Mouse (Mus musculus): ENCODE results near the gene Ly6g6f. TPM values are rescaled to one million over a fixed set of nuclear protein-coding genes. Genes with fewer than 3 reads are reported as not detected.

Ly6g6f gene
- not detected in 2 replicates for polyA plus RNA-seq (2015; fragmentation: Nextera tagmentation; extraction: Ambion mirVana)

DNA sequence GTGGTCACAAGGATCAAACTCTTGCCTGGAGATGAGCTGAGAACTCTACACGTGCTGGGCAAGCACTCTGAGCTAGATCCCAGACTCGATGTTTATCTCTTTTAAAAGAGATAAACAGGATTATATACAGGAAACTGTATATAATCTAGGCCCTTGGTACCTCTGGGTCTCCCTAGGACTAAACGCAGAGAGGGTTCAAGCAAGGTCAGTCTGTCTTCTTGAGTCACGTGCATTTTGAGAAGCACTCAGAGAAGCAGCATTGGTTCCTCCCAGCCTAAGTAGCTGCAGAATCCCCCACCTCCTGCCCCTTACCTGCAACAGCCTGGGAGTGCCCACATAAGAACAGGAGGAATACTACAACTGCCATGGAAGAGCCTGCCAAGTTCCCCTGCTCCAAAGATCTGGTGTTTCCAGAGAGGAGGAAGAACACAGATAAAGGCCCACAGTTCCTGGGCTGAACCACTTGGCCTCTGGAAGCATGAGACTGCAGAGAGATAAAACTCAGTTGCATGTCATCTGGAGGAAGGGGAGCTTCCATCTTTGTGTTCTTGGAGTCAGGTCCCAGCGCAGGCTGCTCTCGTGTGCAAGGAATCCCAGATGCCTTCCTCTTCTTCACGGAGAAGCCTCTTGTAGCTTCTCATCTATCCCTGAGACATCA is at the start of gene Ly6g6f:
Ly6g6f (minus strand) TSS at position 403 of the 658 bp plus-strand sequence.
- Histone ChIP-seq H3K4me2 (ENCODE audit: low read length) (no peak within 1 kb of the TSS), H3K4me1 (ENCODE audit: control insufficient read depth, insufficient read depth, low read length) (peaks cover 6% of the 10 kb centered on the region), H3K9me3 (replicated peaks; ENCODE audit: control insufficient read depth, low read length, poor library complexity, severe bottlenecking) (no peaks in the 10 kb centered on the region), H3K36me3 (ENCODE audit: control insufficient read depth, insufficient read depth, low read length) (no peaks in the 10 kb centered on the region), H3K27ac (ENCODE audit: low read length) (no peak within 1 kb of the TSS), H3K4me3 (ENCODE audit: low read depth, low read length) (no peak within 1 kb of the TSS), H3K27me3 (ENCODE audit: control insufficient read depth, insufficient read depth, low read depth, low read length) (no peaks in the 10 kb centered on the region), H3K9ac (ENCODE audit: low read depth, low read length) (no peak within 1 kb of the TSS)
- WGBS: 84% methylated on average over 7 of the region's 7 CpGs
- ATAC-seq: no peak

- Histone ChIP-seq H3K27ac (ENCODE audit: low read length) (peak within 1 kb of the TSS; percentile 95), H3K27me3 (ENCODE audit: control insufficient read depth, insufficient read depth, low read depth, low read length) (no peaks in the 10 kb centered on the region), H3K9me3 (replicated peaks; ENCODE audit: control insufficient read depth, low read length, poor library complexity, severe bottlenecking) (no peaks in the 10 kb centered on the region), H3K4me2 (ENCODE audit: low read length) (peak within 1 kb of the TSS; percentile 96), H3K9ac (ENCODE audit: low read depth, low read length) (peak within 1 kb of the TSS; percentile 84), H3K36me3 (ENCODE audit: control insufficient read depth, insufficient read depth, low read length) (peaks cover 6% of the 10 kb centered on the region), H3K4me1 (ENCODE audit: control insufficient read depth, insufficient read depth, low read length) (peaks cover 26% of the 10 kb centered on the region), H3K4me3 (ENCODE audit: low read depth, low read length) (peak within 1 kb of the TSS; percentile 79)
- under 1% methylated on average over 66 of the region's 66 CpGs for WGBS
- ATAC-seq: peak; percentile 96
Observed at GRCm38 (mm10) chr17:35134801-35135590, 49.6 kb upstream of the Ly6g6f start, which contains the start of gene Bag6. Bag6 (plus strand) TSS chr17:35135178.

DNA sequence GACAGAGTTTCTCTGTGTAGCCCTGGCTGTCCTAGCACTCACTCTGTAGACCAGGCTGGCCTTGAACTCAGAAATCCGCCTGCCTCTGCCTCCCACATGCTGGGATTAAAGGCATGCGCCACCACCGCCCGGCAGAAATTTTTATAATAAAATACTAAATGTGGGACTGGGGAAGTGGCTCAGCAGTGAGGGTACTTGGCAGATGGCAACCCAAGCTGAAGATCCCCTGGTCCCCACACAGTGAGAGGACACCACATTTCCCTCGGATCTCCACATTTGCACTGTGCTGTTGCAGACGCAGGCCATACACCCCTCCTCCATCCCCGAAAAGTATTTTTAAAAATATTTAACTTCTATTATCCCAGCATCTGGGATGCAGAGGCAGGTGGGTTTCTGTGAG is 48.1 kb upstream of the Ly6g6f start:
- ATAC-seq: no peak

DNA sequence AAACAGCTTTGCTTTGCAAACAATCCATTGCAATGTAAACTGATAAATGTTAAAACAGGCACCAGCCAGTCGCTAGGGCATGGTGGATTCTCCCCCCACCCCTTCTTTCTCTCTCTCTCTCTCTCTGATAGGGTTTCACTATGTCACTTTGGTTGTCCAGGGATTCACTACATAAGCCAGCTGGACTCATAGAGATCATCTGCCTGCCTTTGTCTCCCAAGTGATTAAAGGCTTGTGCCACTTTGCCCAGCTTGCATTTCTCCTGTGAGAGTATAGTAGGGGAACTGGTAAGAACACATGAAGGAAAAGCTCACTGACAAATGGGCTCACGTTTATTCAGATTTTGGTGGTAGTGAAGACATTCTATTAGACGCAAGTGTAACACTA is 46.8 kb upstream of the Ly6g6f start:
- H3K9ac ChIP-seq (ENCODE audit: low read depth, low read length): no peak overlapping the region
- no peak overlapping the region for H3K4me3 ChIP-seq (ENCODE audit: low read depth, low read length)
- H3K36me3 ChIP-seq (ENCODE audit: control insufficient read depth, insufficient read depth, low read length): no peaks in the 10 kb centered on the region
- H3K9me3 ChIP-seq (replicated peaks; ENCODE audit: control insufficient read depth, low read length, poor library complexity, severe bottlenecking): no peaks in the 10 kb centered on the region
- 76% methylated on average over 3 of the region's 3 CpGs for WGBS
- peaks cover 19% of the 10 kb centered on the region for H3K4me1 ChIP-seq (ENCODE audit: control insufficient read depth, insufficient read depth, low read length)
- H3K27me3 ChIP-seq (ENCODE audit: control insufficient read depth, insufficient read depth, low read depth, low read length): no peaks in the 10 kb centered on the region
- ATAC-seq: no peak
- no peak overlapping the region for H3K4me2 ChIP-seq (ENCODE audit: low read length)
- no peak overlapping the region for H3K27ac ChIP-seq (ENCODE audit: low read length)

More for the DNA sequence above, 48.1 kb upstream of the Ly6g6f start:
- H3K4me2 ChIP-seq (ENCODE audit: low read length): no peak overlapping the region
- no peak overlapping the region for H3K27ac ChIP-seq (ENCODE audit: low read length)
- no peaks in the 10 kb centered on the region for H3K9me3 ChIP-seq (replicated peaks; ENCODE audit: control insufficient read depth, low read length, poor library complexity, severe bottlenecking)
- peaks cover 25% of the 10 kb centered on the region for H3K4me1 ChIP-seq (ENCODE audit: control insufficient read depth, insufficient read depth, low read length)
- H3K36me3 ChIP-seq (ENCODE audit: control insufficient read depth, insufficient read depth, low read length): no peaks in the 10 kb centered on the region; the same call in 1 of the 2 replicates
- H3K9ac ChIP-seq (ENCODE audit: low read depth, low read length): no peak overlapping the region
- H3K4me3 ChIP-seq (ENCODE audit: low read depth, low read length): no peak overlapping the region
- no peaks in the 10 kb centered on the region for H3K27me3 ChIP-seq (ENCODE audit: control insufficient read depth, insufficient read depth, low read depth, low read length)
- 94% methylated on average over 7 of the region's 7 CpGs for WGBS

DNA sequence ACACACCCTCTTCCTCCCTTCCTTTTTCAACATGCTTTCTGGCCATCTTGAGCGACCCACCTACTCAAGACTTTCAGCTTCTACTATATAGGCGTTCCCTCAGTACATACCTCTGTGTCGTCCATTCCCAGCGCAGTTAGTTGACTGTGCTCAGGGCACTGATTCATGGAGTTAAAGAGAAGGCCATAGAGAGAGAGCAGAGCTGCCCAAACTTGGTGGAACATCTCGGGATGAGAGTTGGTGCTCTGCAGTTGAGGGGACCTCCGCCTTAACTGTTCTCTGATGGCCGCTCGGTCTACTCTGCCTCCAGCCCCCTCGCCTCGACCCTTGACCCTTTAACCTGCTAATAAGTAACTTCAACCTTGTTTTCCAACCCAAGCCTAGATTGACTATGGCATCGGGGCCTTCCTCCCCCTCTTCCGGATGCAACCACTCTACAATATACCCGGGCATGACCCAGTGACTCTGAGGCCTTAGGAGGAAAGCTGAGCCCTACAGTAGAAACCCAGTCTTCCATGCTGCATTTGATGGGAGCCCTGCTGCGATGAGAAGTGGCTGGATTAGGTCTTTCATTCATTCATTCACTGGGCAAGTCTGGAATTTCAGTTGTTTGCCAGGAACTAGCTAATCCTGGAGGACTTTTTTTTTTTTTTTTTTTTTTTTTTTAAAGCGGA is 46.2 kb upstream of the Ly6g6f start, which contains the start of gene Apom:
Apom (minus strand) TSS at position 551 of the 674 bp plus-strand sequence.
- H3K36me3 ChIP-seq (ENCODE audit: control insufficient read depth, insufficient read depth, low read length): no peaks in the 10 kb centered on the region
- H3K4me3 ChIP-seq (ENCODE audit: low read depth, low read length): no peak within 1 kb of the TSS
- 85% methylated on average over 15 of the region's 15 CpGs for WGBS
- no peak for ATAC-seq
- peaks cover 19% of the 10 kb centered on the region for H3K4me1 ChIP-seq (ENCODE audit: control insufficient read depth, insufficient read depth, low read length)
- no peak within 1 kb of the TSS for H3K4me2 ChIP-seq (ENCODE audit: low read length)
- no peaks in the 10 kb centered on the region for H3K27me3 ChIP-seq (ENCODE audit: control insufficient read depth, insufficient read depth, low read depth, low read length)
- no peak within 1 kb of the TSS for H3K27ac ChIP-seq (ENCODE audit: low read length)
- H3K9ac ChIP-seq (ENCODE audit: low read depth, low read length): no peak within 1 kb of the TSS
- H3K9me3 ChIP-seq (replicated peaks; ENCODE audit: control insufficient read depth, low read length, poor library complexity, severe bottlenecking): no peaks in the 10 kb centered on the region

DNA sequence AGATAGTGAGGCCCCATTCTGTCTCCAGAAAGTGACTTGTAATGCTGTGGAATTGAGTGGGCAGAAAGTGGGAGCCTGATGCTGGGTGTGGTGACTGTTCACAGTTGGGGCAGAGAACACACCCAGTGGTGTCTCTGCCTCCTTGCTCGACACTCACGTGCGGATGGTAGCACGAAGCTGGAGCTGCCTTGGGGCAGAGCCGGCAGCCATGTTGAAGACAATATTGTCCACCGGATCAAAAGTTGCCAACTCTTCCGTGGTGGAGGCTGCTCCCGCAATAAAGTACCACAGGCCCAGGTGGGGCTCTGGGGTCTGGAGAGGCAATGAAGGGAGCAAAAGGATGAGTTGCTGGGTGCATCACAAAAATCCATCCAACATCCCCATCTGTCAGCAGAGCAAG is 45.6 kb upstream of the Ly6g6f start:
- Histone ChIP-seq H3K4me3 (ENCODE audit: low read depth, low read length) (no peak overlapping the region), H3K27me3 (ENCODE audit: control insufficient read depth, insufficient read depth, low read depth, low read length) (no peaks in the 10 kb centered on the region), H3K9ac (ENCODE audit: low read depth, low read length) (no peak overlapping the region), H3K4me1 (ENCODE audit: control insufficient read depth, insufficient read depth, low read length) (peaks cover 17% of the 10 kb centered on the region), H3K36me3 (ENCODE audit: control insufficient read depth, insufficient read depth, low read length) (no peaks in the 10 kb centered on the region), H3K9me3 (replicated peaks; ENCODE audit: control insufficient read depth, low read length, poor library complexity, severe bottlenecking) (no peaks in the 10 kb centered on the region), H3K4me2 (ENCODE audit: low read length) (no peak overlapping the region), H3K27ac (ENCODE audit: low read length) (no peak overlapping the region)
- WGBS: 91% methylated on average over 8 of the region's 8 CpGs
- no peak for ATAC-seq

DNA sequence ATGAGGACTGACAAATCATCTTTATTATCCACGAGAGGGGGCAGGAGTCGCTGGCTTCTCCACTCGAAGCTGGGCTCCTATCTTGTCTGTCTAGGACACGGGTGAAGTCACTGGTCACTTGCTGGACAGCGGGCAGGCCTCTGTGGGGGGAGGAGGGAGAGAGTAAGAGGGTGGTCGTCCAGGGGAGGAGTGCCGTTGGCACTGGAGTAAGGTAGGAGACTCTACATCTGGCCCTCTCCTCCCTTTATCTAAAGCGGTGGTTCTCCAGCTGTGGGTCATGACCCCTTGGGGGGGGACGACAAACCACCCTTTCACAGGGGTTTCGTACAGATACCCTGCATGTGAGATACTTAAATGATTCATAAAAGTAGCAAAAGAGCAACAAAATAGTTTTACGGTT is 43.6 kb upstream of the Ly6g6f start:
- Histone ChIP-seq H3K27ac (ENCODE audit: low read length) (no peak overlapping the region), H3K36me3 (ENCODE audit: control insufficient read depth, insufficient read depth, low read length) (no peaks in the 10 kb centered on the region), H3K4me3 (ENCODE audit: low read depth, low read length) (no peak overlapping the region), H3K27me3 (ENCODE audit: control insufficient read depth, insufficient read depth, low read depth, low read length) (no peaks in the 10 kb centered on the region), H3K9me3 (replicated peaks; ENCODE audit: control insufficient read depth, low read length, poor library complexity, severe bottlenecking) (no peaks in the 10 kb centered on the region), H3K4me1 (ENCODE audit: control insufficient read depth, insufficient read depth, low read length) (peaks cover 21% of the 10 kb centered on the region), H3K4me2 (ENCODE audit: low read length) (no peak overlapping the region), H3K9ac (ENCODE audit: low read depth, low read length) (no peak overlapping the region)
- no peak for ATAC-seq
- 72% methylated on average over 11 of the region's 11 CpGs for WGBS

- peak overlapping the region; percentile 88 for H3K9ac ChIP-seq (ENCODE audit: low read depth, low read length)
- WGBS: 70% methylated on average over 13 of the region's 13 CpGs
Observed at GRCm38 (mm10) chr17:35127017-35127416, 41.6 kb upstream of the Ly6g6f start.

More at GRCm38 (mm10) chr17:35127017-35127416, 41.6 kb upstream of the Ly6g6f start:
- Histone ChIP-seq H3K4me1 (ENCODE audit: control insufficient read depth, insufficient read depth, low read length) (peaks cover 23% of the 10 kb centered on the region), H3K36me3 (ENCODE audit: control insufficient read depth, insufficient read depth, low read length) (no peaks in the 10 kb centered on the region), H3K27ac (ENCODE audit: low read length) (no peak overlapping the region), H3K4me3 (ENCODE audit: low read depth, low read length) (peak overlapping the region; percentile 74), H3K4me2 (ENCODE audit: low read length) (peak overlapping the region; percentile 76), H3K27me3 (ENCODE audit: control insufficient read depth, insufficient read depth, low read depth, low read length) (no peaks in the 10 kb centered on the region), H3K9me3 (replicated peaks; ENCODE audit: control insufficient read depth, low read length, poor library complexity, severe bottlenecking) (no peaks in the 10 kb centered on the region)
- ATAC-seq: no peak
